Mouse (Mus musculus) adrenal gland, adult 2 months (tissue): Measurements from ENCODE around the gene Cntrl. TPM values are rescaled to one million over a fixed set of nuclear protein-coding genes. Genes with fewer than 3 reads are reported as not detected.

Experiments
- DNase-seq: peaks from one replicate; pipeline ENCODE4 v3.0.0; 2021
- long read RNA-seq: library from polyadenylated mRNA; stranded (forward); transcript quantifications from one replicate; pipeline ENCODE4 v2.0.0, GENCODE M21; 2021
- polyA plus RNA-seq: library from polyadenylated mRNA; depleted of rRNA; stranded (reverse); fragments of >200 nt; gene quantifications from 2 replicates; pipeline ENCODE4 v1.2.3, GENCODE M21; 2012; rRNA removed
- total RNA-seq, 2 experiments: library from RNA; stranded (reverse); gene quantifications; 2 replicates each; pipeline ENCODE4 v1.2.3; 2021

The Cntrl gene
- 10 to 100 TPM; 11.6 to 14.7 TPM for total RNA-seq
- polyA plus RNA-seq = 6.0 and 7.8 TPM in 2 replicates
- long read RNA-seq, partial matches to known transcripts = 3 of 3 reads
- long read RNA-seq, other reads (novel, unspliced or antisense) = 0 of 3 reads

DNA sequence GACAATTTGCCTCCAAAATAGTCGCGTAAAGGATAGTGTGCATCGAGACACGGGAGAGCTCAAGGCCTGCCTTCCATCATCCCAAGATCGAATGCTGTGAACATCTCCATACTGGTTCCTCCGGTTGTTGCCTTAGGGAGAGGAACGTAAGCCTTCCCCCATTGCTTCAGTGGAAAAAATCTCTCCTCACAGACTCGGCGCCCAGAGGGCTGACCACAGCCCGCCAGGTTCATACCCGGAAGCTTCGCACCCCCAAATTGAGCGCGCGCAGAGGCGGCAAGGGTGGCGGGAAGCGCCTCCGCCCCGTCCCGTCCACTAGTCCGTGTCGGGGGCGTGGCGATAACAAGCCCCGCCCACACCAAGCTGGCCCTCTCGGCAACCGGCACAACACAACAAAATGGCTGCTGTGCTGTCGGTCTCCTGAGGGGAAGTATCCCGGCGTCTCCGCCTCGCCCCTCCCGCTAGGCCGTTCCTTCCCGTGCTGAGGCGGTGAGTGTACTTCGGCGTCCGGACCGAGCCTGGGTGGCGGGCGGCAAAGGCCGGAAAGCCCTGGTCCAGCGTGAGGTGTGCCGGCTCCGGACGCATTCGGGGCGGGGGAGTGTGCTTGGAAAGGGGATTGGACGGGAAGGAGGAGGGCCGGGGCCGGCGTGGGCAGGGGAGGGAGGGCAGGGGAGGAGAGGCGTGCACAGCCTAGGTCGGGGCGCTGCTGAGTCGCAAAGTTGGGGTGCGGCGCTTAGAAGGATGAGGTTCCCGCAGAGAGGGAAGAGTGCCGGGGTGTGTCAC is at the start of gene Cntrl:
Gene Cntrl, plus strand, starts transcription at position 352 of the 783 bp plus-strand sequence.
- DNase-seq = peak; percentile 97

DNA sequence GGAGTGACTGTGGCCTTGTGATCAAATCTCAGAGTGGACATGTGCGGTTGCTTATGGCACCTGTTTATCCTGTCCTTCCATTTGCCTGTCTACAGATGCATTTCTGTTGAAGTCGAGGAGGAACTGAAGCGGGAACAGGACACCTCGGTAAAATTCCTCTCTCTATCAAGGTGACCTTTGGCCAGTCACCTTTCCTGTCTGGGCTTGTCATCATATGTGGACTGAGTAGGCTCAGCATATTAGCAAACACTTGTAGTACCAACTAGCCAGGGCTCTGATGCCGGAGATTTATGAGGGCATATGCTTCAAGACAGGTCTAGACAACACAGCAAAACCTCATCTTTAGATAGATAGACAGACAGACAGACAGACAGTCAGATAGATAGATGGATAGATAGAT is 49.0 kb upstream of the Cntrl start:
- no peak for DNase-seq

DNA sequence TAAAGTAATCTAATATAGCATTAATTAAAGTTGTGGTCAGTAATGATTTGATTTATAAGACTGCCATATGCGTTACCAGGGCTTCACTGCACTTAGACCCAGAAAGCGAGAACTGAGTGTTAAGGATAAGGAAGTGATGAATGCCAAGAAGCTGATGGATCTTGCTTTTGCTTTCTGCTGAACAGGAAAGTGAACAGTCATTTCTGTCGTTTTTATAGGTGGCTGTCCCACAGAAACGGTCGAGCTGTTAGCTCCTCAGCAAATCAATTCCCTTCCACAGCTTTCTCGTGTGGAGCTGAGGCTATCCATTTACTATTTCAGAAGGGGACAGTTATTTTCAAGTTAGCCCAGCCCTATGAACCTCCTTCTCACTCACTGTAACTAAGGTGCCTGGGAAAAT is 48.4 kb upstream of the Cntrl start:
- no peak for DNase-seq

DNA sequence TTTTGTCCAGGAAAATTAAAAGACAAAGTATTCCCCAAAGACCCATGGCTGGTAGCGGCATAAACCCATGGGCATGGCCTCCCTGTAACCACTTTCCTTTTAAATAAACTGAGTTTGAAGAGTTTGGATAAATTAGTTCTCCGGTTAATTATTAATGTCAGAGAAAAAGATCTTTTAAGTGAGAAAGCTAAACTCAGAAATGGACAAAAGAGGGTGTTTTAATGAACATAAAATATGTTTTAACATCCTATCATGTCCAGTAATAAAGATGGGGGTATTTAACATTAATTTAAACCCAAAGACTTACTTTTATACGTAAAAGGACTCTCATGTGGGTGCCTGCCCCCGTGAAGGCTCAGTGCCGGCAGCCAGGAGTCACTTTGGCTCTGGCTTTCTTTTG is 48.0 kb upstream of the Cntrl start, which contains the start of gene Hc:
Gene Hc, minus strand, starts transcription at position 101 of the 400 bp plus-strand sequence.
- no peak for DNase-seq

DNA sequence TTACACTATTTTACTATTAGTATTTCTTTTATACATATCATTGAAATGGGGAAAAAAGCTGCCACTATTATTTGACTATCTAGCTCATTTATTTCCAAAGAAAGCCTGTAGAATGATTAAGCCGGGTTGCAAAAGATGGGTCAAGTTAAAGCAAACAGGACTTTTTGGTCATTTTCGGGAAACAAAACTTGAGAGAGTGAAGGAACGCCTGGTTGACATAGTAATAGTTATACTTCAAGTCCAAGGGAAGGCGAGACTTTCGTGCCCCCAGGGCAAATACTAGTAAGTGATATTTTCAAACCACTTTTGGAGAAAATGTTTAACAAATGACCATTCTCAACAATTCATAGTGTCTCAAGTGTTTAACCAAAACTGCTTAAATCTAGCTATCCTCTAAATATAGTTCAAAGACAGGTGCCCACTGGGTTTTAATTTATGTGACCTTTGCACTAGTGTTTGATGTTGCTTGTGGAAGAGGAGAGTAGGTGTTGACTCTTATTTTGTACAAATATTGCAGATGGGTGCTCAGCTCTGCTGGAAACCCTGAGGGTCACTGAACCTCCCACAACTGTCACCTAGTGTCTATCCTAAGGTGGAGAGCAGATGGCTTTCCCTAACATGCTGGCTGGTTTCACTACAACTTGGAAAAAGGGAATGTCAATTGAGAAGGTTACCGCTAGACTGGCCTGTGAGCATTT is 45.8 kb upstream of the Cntrl start:
- no peak for DNase-seq

DNA sequence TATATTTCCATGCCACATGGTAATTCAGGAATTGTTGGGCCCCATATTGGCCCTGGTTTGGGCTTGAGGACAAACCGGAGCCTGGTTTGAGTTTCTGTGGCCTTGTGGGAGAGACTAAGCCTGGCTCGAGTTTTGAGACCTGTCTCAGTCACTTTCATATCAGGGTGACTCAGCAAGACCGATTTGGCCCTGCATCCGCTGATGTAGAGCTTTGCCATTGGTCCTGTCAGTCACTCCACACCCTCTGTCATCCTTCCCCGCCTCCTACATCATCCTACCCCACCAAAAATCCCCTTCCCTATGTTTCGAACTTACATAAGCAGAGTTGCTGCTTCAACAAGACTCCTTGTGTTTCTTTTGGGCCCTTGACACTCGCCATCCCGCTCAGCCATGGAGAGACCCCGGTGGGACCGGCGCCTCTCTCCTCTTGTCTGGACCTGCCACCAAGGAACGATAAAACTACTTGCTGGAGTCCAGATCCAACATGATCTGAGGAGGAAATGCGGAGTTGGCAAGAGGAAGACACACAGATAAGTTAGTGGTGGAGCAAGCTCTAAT is 42.7 kb upstream of the Cntrl start:
- no peak for DNase-seq

DNA sequence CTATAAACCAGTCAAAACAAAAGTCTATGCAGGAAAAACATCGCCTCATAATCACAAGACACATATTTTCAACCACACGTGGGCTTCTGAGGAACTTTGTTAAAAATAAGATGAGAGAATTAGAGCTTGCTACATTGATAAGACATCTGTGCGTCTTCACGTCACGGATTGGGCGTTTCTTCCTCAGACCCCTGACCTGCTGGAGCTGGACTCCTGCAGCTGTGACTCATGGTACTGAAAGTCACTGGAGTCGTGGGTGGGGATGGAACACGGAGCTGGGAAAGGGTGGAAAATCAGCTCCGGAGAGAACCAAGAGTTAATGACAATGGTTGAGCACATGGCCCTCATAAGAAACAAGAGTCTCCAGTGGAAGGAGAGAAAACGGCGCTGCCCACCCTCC is 42.2 kb upstream of the Cntrl start:
- no peak for DNase-seq

DNA sequence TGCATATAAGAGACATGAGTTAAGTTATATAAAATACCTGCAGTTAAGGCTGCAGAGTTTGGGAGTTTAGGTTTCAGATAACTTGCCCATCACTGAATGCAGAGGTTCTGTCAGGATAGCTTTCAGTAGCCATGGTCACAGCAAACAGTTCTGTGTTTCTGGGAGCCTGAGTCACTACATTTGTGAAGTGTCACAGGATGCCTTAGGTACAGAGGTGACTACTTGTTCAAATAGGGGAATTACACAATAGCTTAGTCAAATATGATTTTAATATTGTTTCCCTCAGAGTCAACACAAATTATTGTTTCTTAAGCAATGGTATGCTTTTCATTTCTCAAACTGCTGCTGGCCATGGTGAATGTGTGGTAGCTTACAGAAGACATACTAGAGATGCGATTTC is 40.2 kb upstream of the Cntrl start:
- DNase-seq = no peak

DNA sequence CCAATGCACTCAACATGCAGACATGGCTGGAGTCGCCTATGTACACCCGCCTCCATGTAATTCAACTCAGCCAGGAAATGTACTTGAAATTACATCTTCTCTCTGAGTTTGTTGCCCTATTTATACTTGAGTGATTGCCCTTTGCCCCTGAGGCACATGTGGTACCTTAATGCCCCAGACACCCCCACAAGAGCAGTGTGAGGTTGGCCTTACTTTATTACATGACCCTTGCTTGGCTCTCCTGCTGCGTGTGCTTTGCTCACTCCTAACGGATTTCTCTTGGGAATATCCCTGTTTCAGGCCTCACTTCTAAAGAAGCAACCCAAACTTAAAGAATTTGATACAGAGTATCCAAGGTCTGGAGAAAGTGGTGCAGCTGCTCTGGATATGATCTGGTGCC is 39.0 kb upstream of the Cntrl start:
- no peak for DNase-seq

DNA sequence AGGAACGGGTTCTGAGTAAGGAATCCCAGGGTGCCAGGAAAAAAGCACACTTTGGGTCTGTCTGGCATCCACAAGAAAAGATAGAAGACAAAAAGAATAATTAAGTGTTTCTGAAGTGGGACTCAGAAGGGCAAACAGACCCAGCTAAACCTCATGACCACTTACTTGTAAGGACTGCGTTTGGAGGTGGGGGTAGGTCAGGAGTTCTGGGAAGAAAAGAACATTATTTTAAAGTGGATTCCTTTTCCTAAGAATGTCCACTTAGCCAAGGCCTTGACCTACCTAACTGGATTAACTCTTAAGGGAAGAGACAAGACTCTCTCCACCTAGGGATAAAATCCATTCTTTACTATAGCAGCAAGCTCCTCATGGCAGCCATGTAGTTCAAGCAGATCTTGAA is 36.7 kb upstream of the Cntrl start:
- DNase-seq = no peak

DNA sequence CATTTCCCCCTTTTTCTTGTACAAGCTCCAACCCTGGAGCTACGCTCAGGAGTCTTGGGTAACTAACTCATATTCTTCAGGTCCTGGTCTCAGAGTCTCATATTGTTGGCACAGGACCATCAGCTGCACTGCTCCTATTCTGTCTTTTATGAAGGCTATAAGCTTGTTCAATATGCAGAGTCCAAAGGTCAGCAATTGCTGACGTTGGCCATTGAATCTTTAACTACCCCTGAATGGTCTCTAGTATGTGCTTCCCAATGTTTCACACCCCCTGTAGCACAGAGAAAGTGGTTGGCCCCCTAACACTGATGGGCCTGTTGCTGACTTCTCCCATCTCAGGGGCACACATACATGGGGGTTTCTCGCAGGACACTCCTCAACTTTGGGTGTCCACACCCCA is 35.0 kb upstream of the Cntrl start:
- DNase-seq = no peak

DNA sequence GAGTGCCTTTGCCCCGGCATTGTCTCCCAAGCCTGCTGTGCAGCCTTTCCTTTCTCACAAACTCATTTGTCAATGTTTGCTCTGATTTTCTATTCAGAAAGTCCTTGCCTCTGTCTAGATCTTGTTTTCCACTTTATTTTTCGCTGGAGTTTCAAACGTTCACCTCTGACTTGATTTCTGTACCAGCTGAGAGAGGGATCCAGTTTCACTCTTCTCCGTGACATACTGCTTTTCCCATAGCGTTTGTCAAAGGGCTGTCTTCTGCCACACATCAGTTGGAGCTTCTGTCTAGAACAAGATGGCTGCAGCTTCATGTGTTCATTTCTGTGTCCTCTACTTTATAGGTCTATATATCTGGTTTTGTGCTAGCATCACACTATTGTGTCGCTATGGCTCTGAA is 30.1 kb upstream of the Cntrl start:
- DNase-seq = no peak

DNA sequence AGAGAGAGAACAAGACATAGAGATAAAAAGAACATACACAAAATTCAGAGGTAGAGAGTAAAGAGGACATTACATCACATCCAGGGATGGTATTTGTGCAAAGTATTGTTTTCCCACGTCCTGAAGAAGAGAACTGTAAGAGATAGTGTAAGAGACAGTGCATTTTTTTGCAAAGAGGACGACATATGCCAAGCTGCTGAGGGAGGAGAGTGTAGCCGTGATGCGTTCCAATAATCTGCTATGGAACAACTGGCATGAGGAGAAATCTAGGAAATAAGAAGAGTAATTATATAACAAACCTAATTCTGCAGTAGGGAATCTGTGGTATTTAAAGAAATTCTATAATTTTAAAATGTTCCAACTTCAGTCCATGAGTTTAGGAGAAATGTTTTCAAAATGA is 21.9 kb upstream of the Cntrl start:
- no peak for DNase-seq

DNA sequence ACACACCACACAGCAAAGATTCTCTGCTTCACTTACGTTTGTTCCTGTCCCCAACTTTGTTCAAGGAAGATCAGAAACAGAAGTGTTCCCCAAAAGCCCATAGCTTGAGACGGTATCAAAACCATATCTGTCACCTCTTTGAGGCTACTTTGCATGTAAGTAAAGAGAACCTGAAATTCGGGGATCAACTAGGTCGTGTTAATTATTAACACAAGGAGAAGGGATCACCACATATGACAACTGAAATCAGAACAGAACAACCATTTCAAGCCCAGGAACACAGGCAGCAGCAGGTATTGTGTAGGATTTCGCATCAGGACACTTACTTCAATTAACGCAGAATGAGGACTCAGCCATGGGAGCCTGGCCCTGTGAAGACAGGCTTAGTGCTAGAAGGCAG is 8.8 kb upstream of the Cntrl start:
- no peak for DNase-seq

DNA sequence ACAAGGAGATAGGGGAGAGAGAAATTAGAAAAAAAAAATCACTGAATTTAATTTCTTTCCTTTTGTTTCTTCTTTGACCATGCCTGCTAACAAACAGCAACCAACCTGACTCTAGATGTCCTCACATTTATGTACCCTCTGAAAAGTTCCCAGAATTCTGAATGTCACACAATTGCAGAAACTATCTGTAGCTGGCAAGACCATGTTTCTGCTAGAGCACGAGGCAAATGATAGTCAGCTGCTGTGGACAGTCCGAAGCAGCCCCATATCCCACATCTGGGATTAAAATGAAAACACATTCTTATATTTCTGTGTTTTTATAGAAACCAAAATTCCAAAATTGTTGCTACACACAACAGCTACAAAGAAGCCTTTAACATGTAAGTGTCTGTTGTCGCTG is 7.8 kb upstream of the Cntrl start, which contains the start of gene AI182371:
Gene AI182371, minus strand, starts transcription at position 101 of the 400 bp plus-strand sequence.
- DNase-seq = no peak

DNA sequence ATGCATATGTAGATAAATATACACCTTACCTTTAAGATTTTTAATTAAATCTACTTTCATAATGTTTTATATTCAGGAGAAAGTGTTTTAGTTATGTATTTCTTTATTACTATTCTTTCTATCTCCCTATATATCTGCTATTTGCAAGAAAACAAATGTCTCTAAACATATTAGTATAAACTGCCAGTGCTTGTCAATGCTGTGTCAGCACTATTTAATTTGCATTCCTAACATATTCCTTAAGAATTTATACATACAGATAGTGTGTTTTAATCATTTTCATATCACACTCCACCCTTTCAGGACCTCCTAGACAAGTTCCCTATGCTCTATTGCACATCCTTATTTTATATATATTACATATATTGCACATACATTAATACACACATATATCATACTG is 6.5 kb upstream of the Cntrl start:
- no peak for DNase-seq

DNA sequence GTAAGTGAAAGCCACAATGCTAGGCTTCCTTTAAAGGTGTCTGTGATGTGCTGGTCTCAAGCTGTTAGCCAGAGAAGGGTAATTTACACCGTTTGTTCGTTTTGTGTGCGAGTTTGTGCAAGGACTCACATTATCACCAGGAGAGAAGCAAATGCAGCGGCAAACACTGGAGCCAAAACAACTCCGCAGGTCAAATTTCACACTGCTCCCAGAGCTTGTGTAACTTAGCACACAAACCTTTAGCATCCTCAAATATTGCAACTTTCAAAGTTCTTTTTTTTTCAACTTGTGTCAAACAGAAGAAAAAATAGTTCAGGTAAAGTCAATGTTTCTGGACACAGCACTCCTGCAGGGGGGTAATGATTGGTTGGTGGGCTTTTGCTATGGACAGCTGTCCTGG is 5.7 kb upstream of the Cntrl start:
- DNase-seq = no peak

DNA sequence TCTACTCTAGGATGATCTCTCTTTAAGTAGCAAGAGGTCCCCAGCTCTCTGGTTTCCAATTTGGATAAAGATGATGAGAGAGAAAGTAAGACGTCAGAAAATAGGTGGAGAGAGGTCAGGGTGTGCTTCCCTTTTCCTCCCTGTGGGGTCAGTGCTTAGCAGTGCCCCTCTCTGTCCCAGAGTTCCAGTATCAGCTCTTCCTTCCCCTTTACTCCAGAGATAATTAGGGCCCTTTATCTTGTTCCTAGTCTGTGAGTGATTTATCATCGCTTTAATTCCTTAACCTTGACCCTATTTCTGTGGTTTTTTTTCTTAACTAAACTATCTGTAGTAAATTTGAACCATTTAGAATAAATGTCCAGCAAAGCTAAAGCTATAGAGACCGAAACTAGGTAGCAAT is 4.4 kb upstream of the Cntrl start:
- no peak for DNase-seq

DNA sequence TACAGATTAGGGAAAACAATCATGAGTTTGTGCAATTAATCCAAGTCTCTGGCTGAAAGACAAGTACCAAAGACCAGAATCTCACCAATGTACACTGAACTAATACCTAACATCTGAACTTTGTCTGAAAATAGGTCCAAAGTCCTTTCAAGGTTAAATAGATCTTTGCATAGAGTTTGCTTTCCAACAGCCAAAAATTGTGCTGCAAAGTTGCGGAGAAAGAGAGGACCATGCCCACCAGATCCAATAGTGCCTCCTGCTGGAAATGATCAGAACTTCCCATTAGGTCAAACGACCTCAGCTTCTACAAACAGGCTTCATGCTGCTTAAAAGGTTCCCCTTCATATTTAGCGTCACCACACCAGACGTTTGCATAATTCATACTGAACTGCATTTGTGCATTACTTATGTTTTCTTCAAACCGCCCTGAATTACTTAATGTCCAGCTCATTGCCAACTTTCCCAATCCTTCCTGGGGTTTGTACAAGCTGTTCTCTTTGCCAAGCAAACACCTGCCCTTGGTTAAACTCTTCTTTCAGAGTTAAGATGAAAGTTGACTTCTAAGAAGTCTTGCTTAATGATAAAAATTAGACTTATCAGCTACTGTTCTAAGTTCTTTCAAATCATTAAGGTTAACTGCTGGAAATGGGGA is 1.2 kb upstream of the Cntrl start:
- DNase-seq = peak; percentile 7

DNA sequence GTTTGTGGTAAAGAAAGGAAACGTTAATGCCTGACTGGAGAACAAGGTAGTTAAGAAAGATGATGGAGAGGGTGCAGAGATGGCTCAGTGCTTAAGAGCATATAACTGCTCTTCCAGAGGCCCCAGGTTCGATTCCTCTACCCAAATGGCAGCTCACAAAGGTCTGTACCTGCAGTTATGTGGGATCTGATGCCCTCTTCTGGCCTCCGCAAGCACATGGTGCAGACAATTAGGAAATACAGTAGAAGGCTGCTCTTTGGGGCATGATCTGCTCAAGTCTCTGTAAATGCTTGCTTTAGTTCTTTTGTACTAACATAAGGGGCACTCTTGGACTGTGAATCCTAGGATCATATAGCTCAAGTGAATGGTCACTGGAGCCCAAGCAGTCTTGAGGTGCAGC is 580 bp upstream of the Cntrl start:
- DNase-seq = no peak

DNA sequence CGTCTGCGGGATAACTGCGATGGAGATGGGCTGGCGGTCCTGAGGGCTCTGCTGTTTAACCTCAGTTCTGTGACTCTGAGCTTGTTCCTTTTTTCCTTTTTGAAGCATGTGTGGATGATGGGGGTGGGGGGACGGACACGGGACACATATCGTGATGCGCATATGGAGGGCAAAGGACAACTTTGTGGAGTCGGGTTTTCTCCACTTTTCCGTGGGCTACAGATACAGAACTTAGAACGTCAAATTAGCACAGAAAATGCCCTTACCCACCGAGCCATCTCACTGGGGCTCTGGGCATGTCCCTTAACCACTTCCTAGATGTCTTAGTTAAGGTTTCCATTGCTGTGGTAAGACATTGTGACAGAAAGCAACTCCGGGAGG is 622 bp downstream of the Cntrl start:
- DNase-seq = no peak

DNA sequence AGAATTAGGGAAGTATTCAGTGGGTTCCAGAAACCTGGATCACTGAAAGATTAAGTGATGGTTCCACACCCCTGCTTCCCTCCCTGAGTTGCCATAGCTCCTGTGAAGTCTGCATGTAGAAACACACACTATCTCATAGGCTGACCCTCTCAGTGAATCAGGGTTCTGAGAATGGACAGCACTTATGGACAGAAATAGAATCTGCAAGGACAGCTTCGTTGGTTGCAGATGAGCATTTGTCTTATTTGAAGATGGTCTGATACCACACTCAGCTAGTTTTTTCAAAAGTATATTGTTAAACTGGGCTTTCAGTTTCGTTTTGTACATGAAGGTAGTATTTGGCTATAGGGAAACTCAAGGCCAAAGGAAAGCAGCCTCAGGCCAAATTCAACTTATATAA is 1.2 kb downstream of the Cntrl start:
- no peak for DNase-seq

DNA sequence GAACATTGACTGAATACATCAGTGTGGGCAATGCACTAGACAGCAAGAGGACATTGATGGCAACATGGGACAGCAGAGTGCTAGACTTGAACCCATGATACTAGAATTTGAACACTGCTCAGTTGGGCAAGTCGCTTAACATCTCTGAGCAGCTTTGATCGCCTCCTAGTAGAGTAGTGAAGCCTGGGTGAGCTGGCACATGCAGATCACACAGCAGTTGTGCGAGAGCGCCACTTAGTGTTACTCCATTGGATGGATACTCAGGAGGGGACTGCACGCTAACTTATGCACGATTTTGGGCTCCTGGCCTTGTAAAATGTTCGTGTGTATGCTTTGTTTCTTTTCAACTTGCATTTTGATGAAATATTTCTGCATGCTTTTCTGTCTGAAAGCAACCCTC is 15.4 kb downstream of the Cntrl start:
- no peak for DNase-seq
